Mouse (Mus musculus) ovary, adult 10 weeks (tissue): ENCODE results near the gene AC153137.1. TPM values are rescaled to one million over a fixed set of nuclear protein-coding genes. Genes with fewer than 3 reads are reported as not detected.

Source experiments
- polyA plus RNA-seq: library from polyadenylated mRNA; stranded (reverse); fragments of 350-450 nt; fragmentation: Illumina TruSeq; extraction: RNeasy Lipid Tissue Mini Kit (QIAGEN cat#74804); gene quantifications from one replicate; pipeline ENCODE4 v1.2.3, GENCODE M21; 2014

Gene AC153137.1
- not detected for polyA plus RNA-seq

GRCm38 (mm10) chr1:30977868-30978267, at the start of gene AC153137.1:
Gene AC153137.1, minus strand, starts transcription at chr1:30977968.

Other genes starting within 250 kb of the AC153137.1 start
- gene Phf3, start 104.0 kb downstream of the AC153137.1 start, polyA plus RNA-seq: 143 TPM
- gene Lgsn, start 198.4 kb upstream of the AC153137.1 start, polyA plus RNA-seq: not detected
- gene 4931428L18Rik, start 244.7 kb upstream of the AC153137.1 start, polyA plus RNA-seq: 7.7 TPM
- not detected for gene Pih1d3, start 244.9 kb upstream of the AC153137.1 start, polyA plus RNA-seq